Mouse (Mus musculus) limb, embryonic 14.5 days (tissue): ENCODE measurements at regions not wholly inside any gene's neighbourhood (a gene's known extent, or its start where the extent isn't known, plus 50 kb on each side); places are given as distances from the start of the nearest gene placed in this dataset.

Source experiments
- ATAC-seq: fragments of 200-750 bp; cut with Nextera tagmentation; 2 replicates; pipeline ENCODE4 v1.8.0; 2017; ENCODE audit warnings: low read depth, moderate number of reproducible peaks, moderate TSS enrichment; ENCODE audit not compliant: low FRiP score
- DNase-seq: peaks from one replicate; pipeline ENCODE4 v3.0.0-alpha.2; 2015; ENCODE audit warnings: low spot score
- H3K27ac ChIP-seq: fragments of 300-500 bp; sonication (generic); replicated peaks from 2 replicates; pipeline ENCODE4 v1.5.1; 2014; ENCODE audit warnings: low read depth, mild to moderate bottlenecking, low read length, moderate library complexity, mixed read lengths
- H3K27me3 ChIP-seq: fragments of 300-500 bp; sonication (generic); 2 replicates; pipeline ENCODE4 v1.6.1; 2014; ENCODE audit warnings: low read length, mixed read lengths; ENCODE audit not compliant: control insufficient read depth, insufficient read depth
- H3K36me3 ChIP-seq: fragments of 300-500 bp; sonication (generic); 2 replicates; pipeline ENCODE4 v1.6.1; 2014; ENCODE audit warnings: mild to moderate bottlenecking, low read length, moderate library complexity, mixed read lengths; ENCODE audit not compliant: control insufficient read depth, insufficient read depth
- H3K4me1 ChIP-seq: fragments of 300-500 bp; sonication (generic); 2 replicates; pipeline ENCODE4 v1.6.1; 2014; ENCODE audit warnings: antibody characterized with exemption, low read length, mixed read lengths; ENCODE audit not compliant: control insufficient read depth, insufficient read depth
- H3K4me2 ChIP-seq: fragments of 300-500 bp; sonication (generic); replicated peaks from 2 replicates; pipeline ENCODE4 v1.6.1; 2014; ENCODE audit warnings: low read depth, mild to moderate bottlenecking, low read length, moderate library complexity; ENCODE audit not compliant: severe bottlenecking
- H3K4me3 ChIP-seq: fragments of 300-500 bp; sonication (generic); replicated peaks from 2 replicates; pipeline ENCODE4 v1.5.1; 2014; ENCODE audit warnings: low read length
- H3K9ac ChIP-seq: fragments of 300-500 bp; sonication (generic); 2 replicates; pipeline ENCODE4 v1.6.1; 2014; ENCODE audit warnings: mild to moderate bottlenecking, low read depth, low read length, moderate library complexity; ENCODE audit not compliant: severe bottlenecking
- H3K9me3 ChIP-seq: fragments of 300-500 bp; sonication (generic); 2 replicates; pipeline ENCODE4 v1.6.1; 2016; ENCODE audit warnings: low read length; ENCODE audit not compliant: control insufficient read depth
- POLR2A ChIP-seq: fragments of 200-500 bp; IDR thresholded peaks from 2 replicates; pipeline ENCODE4 v1.8.0; 2012; ENCODE audit warnings: inconsistent platforms, mild to moderate bottlenecking, moderate library complexity, borderline replicate concordance; ENCODE audit not compliant: insufficient read depth, insufficient read length; ENCODE audit errors: extremely low read depth
- WGBS: fragments of 180-500 bp; shearing (Covaris S2); extraction: QIAGEN DNeasy Blood & Tissue Kit; methylation state at CpG from one replicate; pipeline ENCODE4 v1.1.7; 2014; 5-methylcytosine and 5-hydroxymethylcytosine counted together

GRCm38 (mm10) chr13:47298010-47298409 lies 175.6 kb downstream of the Rnf144b start:
- Histone ChIP-seq H3K9me3 (no peaks in the 10 kb centered on the region), H3K36me3 (no peaks in the 10 kb centered on the region), H3K27me3 (no peaks in the 10 kb centered on the region), H3K4me1 (no peaks in the 10 kb centered on the region), H3K4me3 (no peak overlapping the region), H3K27ac (no peak overlapping the region), H3K4me2 (no peak overlapping the region), H3K9ac (no peak overlapping the region)
- no peak for ATAC-seq
- TF ChIP-seq POLR2A = no peak
- 56% methylated on average over 11 of the region's 11 CpGs for WGBS
- no peak for DNase-seq

DNA sequence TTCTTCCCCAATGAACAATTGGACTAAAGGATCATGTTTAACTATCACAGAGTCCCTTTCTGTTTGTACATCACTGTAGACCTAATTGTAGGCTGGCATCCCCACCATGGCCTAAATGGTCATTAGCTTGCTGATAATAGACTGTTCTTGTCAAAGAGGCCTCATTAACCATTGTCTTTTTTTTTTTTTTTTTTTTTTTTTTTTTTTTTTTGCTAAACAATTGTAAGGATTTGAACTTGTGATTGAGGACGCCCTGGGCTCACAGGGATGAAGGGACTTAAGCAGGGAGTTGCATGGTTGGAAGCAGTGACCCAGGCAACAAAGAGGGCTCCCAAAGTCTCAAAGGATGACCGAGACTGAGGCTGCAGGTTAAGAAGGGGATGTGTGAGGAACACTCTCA lies 178.0 kb downstream of the Rnf144b start:
- TF ChIP-seq POLR2A = no peak
- Histone ChIP-seq H3K4me2 (no peak overlapping the region), H3K9me3 (no peaks in the 10 kb centered on the region), H3K27me3 (no peaks in the 10 kb centered on the region), H3K9ac (no peak overlapping the region), H3K27ac (no peak overlapping the region), H3K36me3 (no peaks in the 10 kb centered on the region), H3K4me1 (no peaks in the 10 kb centered on the region), H3K4me3 (no peak overlapping the region)
- ATAC-seq (no peak), DNase-seq (no peak)
- WGBS = 63% methylated on average over 2 of the region's 2 CpGs

DNA sequence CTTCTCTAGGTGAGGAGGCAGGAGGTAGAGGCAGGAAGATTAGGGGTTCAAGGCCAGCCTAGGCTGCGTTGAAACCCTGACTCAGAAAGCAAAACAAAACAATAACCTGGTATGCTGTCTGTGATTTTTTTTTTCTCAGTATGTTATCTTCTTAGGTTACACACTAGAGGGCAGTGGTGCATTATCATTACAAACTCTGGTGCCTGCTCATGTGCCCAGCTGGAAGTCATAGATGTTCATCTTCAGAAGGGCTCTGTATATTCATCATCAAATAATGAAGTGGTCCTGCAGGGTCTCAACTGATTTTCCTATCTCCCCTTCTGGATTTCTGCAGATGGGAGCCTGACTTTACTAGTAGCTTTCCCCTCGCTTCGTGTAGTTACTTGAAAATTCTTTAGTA lies 178.6 kb downstream of the Rnf144b start:
- no peaks in the 10 kb centered on the region for H3K9me3 ChIP-seq
- peak; percentile 71 for DNase-seq
- H3K4me2 ChIP-seq = no peak overlapping the region
- no peak overlapping the region for H3K4me3 ChIP-seq
- no peak overlapping the region for H3K27ac ChIP-seq
- H3K4me1 ChIP-seq = no peaks in the 10 kb centered on the region
- 55% methylated on average over 3 of the region's 3 CpGs for WGBS
- no peaks in the 10 kb centered on the region for H3K27me3 ChIP-seq
- no peak for ATAC-seq
- no peak overlapping the region for H3K9ac ChIP-seq
- no peaks in the 10 kb centered on the region for H3K36me3 ChIP-seq
- TF ChIP-seq POLR2A = no peak

DNA sequence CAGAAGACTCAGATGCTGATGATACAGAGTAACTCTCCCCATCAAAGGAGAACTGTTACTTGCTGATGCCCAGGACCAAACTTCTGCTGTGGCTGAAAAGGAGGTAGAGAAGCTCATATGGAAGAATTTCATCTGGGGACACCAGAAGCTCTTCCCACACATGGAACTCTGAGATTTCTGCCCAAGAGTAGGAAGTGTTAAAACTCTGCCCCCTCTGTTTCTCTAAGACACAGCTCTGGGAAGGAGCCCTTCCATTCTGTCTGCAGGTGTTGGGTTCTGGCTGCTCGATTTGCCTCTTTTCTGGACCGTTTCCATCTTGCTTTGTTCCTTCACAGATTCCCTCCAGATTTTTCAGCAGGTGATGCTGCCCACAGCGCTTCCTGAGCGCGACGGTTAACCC lies 187.0 kb downstream of the Rnf144b start:
- H3K4me2 ChIP-seq = no peak overlapping the region
- TF ChIP-seq POLR2A = no peak
- DNase-seq = no peak
- 80% methylated on average over 6 of the region's 6 CpGs for WGBS
- no peak overlapping the region for H3K4me3 ChIP-seq
- no peak overlapping the region for H3K9ac ChIP-seq
- ATAC-seq = no peak
- peaks cover 8% of the 10 kb centered on the region for H3K4me1 ChIP-seq
- no peaks in the 10 kb centered on the region for H3K27me3 ChIP-seq
- H3K36me3 ChIP-seq = no peaks in the 10 kb centered on the region
- no peak overlapping the region for H3K27ac ChIP-seq
- H3K9me3 ChIP-seq = no peaks in the 10 kb centered on the region

GRCm38 (mm10) chr13:47310751-47311202 lies 188.3 kb downstream of the Rnf144b start:
- Histone ChIP-seq H3K4me1 (peaks cover 8% of the 10 kb centered on the region), H3K27ac (no peak overlapping the region), H3K4me2 (no peak overlapping the region), H3K9ac (no peak overlapping the region), H3K4me3 (no peak overlapping the region), H3K36me3 (no peaks in the 10 kb centered on the region), H3K27me3 (no peaks in the 10 kb centered on the region), H3K9me3 (no peaks in the 10 kb centered on the region)
- 13% methylated on average over 7 of the region's 7 CpGs for WGBS
- ATAC-seq = no peak
- no peak for DNase-seq
- no peak for TF ChIP-seq POLR2A

GRCm38 (mm10) chr13:47319549-47319948 lies 197.1 kb downstream of the Rnf144b start:
- no peak overlapping the region for H3K4me2 ChIP-seq
- H3K36me3 ChIP-seq = no peaks in the 10 kb centered on the region
- no peak overlapping the region for H3K4me3 ChIP-seq
- DNase-seq (no peak), ATAC-seq (no peak)
- H3K4me1 ChIP-seq = no peaks in the 10 kb centered on the region
- H3K9me3 ChIP-seq = no peaks in the 10 kb centered on the region
- WGBS = 35% methylated on average over 8 of the region's 8 CpGs
- no peak overlapping the region for H3K9ac ChIP-seq
- no peak for TF ChIP-seq POLR2A
- no peaks in the 10 kb centered on the region for H3K27me3 ChIP-seq
- no peak overlapping the region for H3K27ac ChIP-seq
